Mouse (Mus musculus): ENCODE data around the gene Fshr. TPM values are rescaled to one million over a fixed set of nuclear protein-coding genes. Genes with fewer than 3 reads are reported as not detected.

The Fshr gene
- polyA plus RNA-seq, 1 experiment from 2014 or later, result not detected

DNA sequence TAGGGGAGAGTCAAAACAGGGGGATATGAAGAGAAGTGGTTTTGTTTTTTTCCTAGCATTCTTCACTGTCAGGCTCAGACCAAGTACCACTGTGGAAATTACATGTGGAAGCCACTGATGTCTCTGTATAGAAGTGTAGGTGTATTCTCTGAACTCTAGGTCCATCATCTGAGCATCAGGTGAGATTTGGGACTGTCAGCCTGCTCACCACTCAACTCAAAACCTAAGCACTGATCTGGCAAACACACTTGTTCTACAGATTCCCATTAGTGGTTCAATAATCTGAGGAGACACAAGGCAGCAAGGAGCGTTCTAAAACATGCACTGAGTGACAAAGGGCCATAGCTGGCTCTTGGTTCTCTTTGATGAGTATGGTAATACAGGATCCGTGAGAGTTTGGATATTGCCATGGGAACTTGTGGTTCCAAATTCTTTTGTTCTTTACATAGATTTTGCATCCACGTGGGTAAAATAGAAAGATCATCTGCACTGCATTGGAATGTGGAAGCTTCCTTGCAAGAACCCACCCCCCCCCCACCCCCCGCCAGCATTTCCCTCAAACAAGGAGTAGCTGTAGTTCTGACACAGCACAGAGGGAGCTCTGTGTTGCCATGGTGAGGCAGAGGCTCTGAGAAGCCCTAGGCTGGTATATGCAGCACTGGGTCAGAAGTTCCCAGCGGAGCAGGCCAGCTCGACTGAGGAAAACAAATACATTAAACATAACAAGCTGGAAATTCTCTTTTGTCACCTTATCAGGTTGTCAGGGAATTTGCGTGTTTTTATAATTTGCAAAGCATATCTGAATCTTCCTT is 262.9 kb downstream of the Fshr start:
- Histone ChIP-seq H3K36me3 (ENCODE audit: control insufficient read depth, insufficient read depth) (no peaks in the 10 kb centered on the region), H3K4me1 (replicated peaks; ENCODE audit: control insufficient read depth, insufficient read depth, low read length) (peaks cover 9% of the 10 kb centered on the region), H3K9ac (replicated peaks; ENCODE audit: low read depth, low read length) (no peak overlapping the region), H3K9me3 (ENCODE audit: control insufficient read depth, low read length) (no peaks in the 10 kb centered on the region; the same call in 1 of the 2 replicates), H3K4me3 (replicated peaks; ENCODE audit: low read length) (no peak overlapping the region), H3K27ac (ENCODE audit: low read length) (peak overlapping the region; percentile 20; the same call in 1 of the 2 replicates), H3K27me3 (replicated peaks; ENCODE audit: control insufficient read depth, insufficient read depth, low read length) (no peaks in the 10 kb centered on the region), H3K4me2 (ENCODE audit: low read length) (no peak overlapping the region)
- peak; percentile 97 for ATAC-seq
- WGBS, result 7% methylated on average over 7 of the region's 7 CpGs

GRCm38 (mm10) chr17:88936941-88937340 is 263.5 kb downstream of the Fshr start:
- Histone ChIP-seq H3K4me1 (replicated peaks; ENCODE audit: control insufficient read depth, insufficient read depth, low read length) (peaks cover 9% of the 10 kb centered on the region), H3K9me3 (ENCODE audit: control insufficient read depth, low read length) (no peaks in the 10 kb centered on the region), H3K4me2 (ENCODE audit: low read length) (no peak overlapping the region), H3K36me3 (ENCODE audit: control insufficient read depth, insufficient read depth) (no peaks in the 10 kb centered on the region), H3K4me3 (replicated peaks; ENCODE audit: low read length) (no peak overlapping the region), H3K9ac (replicated peaks; ENCODE audit: low read depth, low read length) (no peak overlapping the region), H3K27me3 (replicated peaks; ENCODE audit: control insufficient read depth, insufficient read depth, low read length) (no peaks in the 10 kb centered on the region), H3K27ac (ENCODE audit: low read length) (no peak overlapping the region)
- ATAC-seq, result peak; percentile 26; the same call in 1 of the 2 replicates
- WGBS, result 21% methylated on average over 3 of the region's 3 CpGs

Measured in forebrain, embryonic 16.5 days (tissue).